ENCODE assay signal across 8 mouse cellular contexts in the genomic region with DNA sequence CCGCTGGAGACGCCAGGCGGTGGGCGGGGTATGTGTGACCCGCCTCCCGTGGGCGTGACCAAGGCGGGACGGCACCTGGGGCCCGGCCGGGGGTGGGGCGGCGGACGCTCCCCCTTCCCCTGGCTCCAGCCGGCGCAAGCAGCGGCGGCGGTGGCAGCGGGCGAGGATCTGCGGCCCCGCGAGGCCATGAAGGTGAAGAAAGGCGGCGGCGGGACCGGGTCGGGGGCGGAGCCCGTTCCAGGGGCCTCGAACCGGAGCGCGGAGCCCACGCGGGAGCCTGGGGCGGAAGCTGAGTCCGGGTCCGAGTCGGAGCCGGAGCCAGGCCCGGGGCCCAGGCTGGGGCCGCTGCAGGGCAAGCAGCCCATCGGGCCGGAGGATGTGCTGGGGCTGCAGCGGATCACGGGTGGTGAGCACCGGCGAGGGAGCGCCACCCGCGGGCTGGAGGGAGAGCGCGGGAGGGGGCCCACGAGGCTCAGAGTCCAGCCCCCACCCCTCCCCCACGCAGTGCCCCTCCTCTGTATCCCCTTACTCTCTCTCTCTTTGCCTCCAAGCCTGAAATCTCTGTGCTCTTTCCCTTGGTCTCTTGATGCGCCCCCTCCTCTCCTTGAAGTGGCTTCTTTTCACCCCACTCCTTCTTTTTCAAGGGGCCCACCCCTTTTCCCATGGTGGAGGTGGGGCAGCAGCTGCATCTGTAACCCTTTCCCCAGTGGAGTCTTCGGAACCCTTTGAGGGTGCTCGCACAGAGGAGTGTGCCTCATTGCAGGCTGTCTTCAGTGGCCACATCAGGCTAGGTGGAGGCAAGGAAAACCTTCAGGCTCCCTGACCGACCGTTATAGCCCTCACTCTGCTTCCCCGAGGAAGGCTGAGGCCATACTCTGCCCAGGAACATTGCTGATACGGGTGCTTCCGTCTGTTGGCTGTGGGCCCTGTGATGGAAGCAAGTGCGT. TPM values are rescaled to one million over a fixed set of nuclear protein-coding genes. Genes with fewer than 3 reads are reported as not detected.
DNase-seq lines count a peak whose midpoint lies in the region; ATAC-seq lines count a peak whose summit lies in the region.

A gene (plus strand): TSS at position 102 of the 947 bp plus-strand sequence.

- H3K27me3 ChIP-seq in hindbrain, embryonic 11.5 days (ENCODE audit: control insufficient read depth, insufficient read depth, low read length), result no peaks in the 10 kb centered on the region

- peak within 1 kb of the TSS; percentile 94 for H3K9ac ChIP-seq in hindbrain, embryonic 11.5 days (ENCODE audit: low read depth, low read length)

- 0 out of 2 replicates have a peak, but pooled peaks cover 3% of the 10 kb centered on the region for H3K36me3 ChIP-seq in hindbrain, embryonic 11.5 days (ENCODE audit: control insufficient read depth, insufficient read depth, low read length)

- peak within 1 kb of the TSS; percentile 90 for H3K4me3 ChIP-seq in hindbrain, embryonic 11.5 days (ENCODE audit: low read depth, low read length)

- 1% methylated on average over 64 of the region's 66 CpGs for WGBS in hindbrain, embryonic 11.5 days

- peak within 1 kb of the TSS; percentile 82 for H3K4me2 ChIP-seq in hindbrain, embryonic 11.5 days (replicated peaks; ENCODE audit: low read depth, low read length)

- ATAC-seq in hindbrain, embryonic 11.5 days (ENCODE audit: low FRiP score), result peak; percentile 82

- H3K27ac ChIP-seq in hindbrain, embryonic 11.5 days (ENCODE audit: low read depth, low read length), result peak within 1 kb of the TSS; percentile 86

- peaks cover 4% of the 10 kb centered on the region; the same call in 1 of the 2 replicates for H3K4me1 ChIP-seq in hindbrain, embryonic 11.5 days (replicated peaks; ENCODE audit: control insufficient read depth, insufficient read depth, low read length)

- peak; percentile 87 for DNase-seq in NIH3T3 (ENCODE audit: low read depth)
- peak; percentile 75 for DNase-seq in cerebellum, adult 8-10 months
- DNase-seq in forelimb bud, embryonic 11.5 days (ENCODE audit: low read depth, low spot score), result peak; percentile 69
- peak; percentile 87 for DNase-seq in hindbrain, embryonic 11.5 days (ENCODE audit: low spot score)
- DNase-seq in layer of hippocampus, postnatal 14 days (ENCODE audit: low spot score in 2 of 2), result peak; percentile 59 to 73
- peak; percentile 82 for DNase-seq in lung, postnatal 10 days
- peak; percentile 67 for DNase-seq in ovary, postnatal 14 days (ENCODE audit: low spot score)
- peak; percentile 89 for DNase-seq in thymus, postnatal 14 days

- no peaks in the 10 kb centered on the region for H3K9me3 ChIP-seq in hindbrain, embryonic 11.5 days (ENCODE audit: control insufficient read depth, low read length)

RNA-seq across cellular contexts. Expression of the gene that starts here (rescaled TPM):
- polyA plus RNA-seq in hindbrain, embryonic 11.5 days (2014; fragmentation: Nextera tagmentation; extraction: Ambion mirVana), result 66.2 and 73.1 TPM in 2 replicates
- 10 to 100 TPM; 27.6 to 32.2 TPM for total RNA-seq in layer of hippocampus, postnatal 14 days (2021)

Comparison
In these comparisons a context has a peak if more than half of its experiments do, and no peak if none do; other contexts are left out.
1. Peak in every context shown above with its lines: DNase-seq, ATAC-seq, H3K4me3 ChIP-seq and H3K27ac ChIP-seq.